Mouse (Mus musculus) midbrain, postnatal 0 days (tissue): ENCODE measurements around the gene Rsl24d1. TPM values are rescaled to one million over a fixed set of nuclear protein-coding genes. Genes with fewer than 3 reads are reported as not detected.

Experiments used
- ATAC-seq: fragments of 200-750 bp; cut with Nextera tagmentation; 2 replicates; pipeline ENCODE4 v1.8.0; 2017; ENCODE audit warnings: moderate number of reproducible peaks, mild to moderate bottlenecking, moderate TSS enrichment, moderate library complexity; ENCODE audit not compliant: low FRiP score
- DNase-seq: peaks from one replicate; pipeline ENCODE4 v3.0.0-alpha.2; 2015; ENCODE audit warnings: low spot score
- H3K27ac ChIP-seq: fragments of 300-500 bp; sonication (generic); 2 replicates; pipeline ENCODE4 v1.5.1; 2014; ENCODE audit warnings: low read depth, mild to moderate bottlenecking, low read length, mixed read lengths
- H3K27me3 ChIP-seq: fragments of 300-500 bp; sonication (generic); 2 replicates; pipeline ENCODE4 v1.6.1; 2014; ENCODE audit warnings: low read length, control low read depth, mixed read lengths; ENCODE audit not compliant: insufficient read depth
- H3K36me3 ChIP-seq: fragments of 300-500 bp; sonication (generic); 2 replicates; pipeline ENCODE4 v1.6.1; 2014; ENCODE audit warnings: low read length, control low read depth, mixed read lengths; ENCODE audit not compliant: insufficient read depth
- H3K4me1 ChIP-seq: fragments of 300-500 bp; sonication (generic); 2 replicates; pipeline ENCODE4 v1.6.1; 2014; ENCODE audit warnings: mild to moderate bottlenecking, control low read depth, antibody characterized with exemption, low read length, mixed read lengths; ENCODE audit not compliant: insufficient read depth
- H3K4me2 ChIP-seq: fragments of 300-500 bp; sonication (generic); 2 replicates; pipeline ENCODE4 v1.6.1; 2014; ENCODE audit warnings: low read depth, mild to moderate bottlenecking, low read length, mixed read lengths; ENCODE audit not compliant: poor library complexity, severe bottlenecking
- H3K4me3 ChIP-seq: fragments of 300-500 bp; sonication (generic); 2 replicates; pipeline ENCODE4 v1.5.1; 2014; ENCODE audit warnings: low read depth, mild to moderate bottlenecking, low read length, moderate library complexity
- H3K9ac ChIP-seq: fragments of 300-500 bp; sonication (generic); replicated peaks from 2 replicates; pipeline ENCODE4 v1.6.1; 2014; ENCODE audit warnings: mild to moderate bottlenecking, low read length, moderate library complexity, mixed read lengths; ENCODE audit not compliant: poor library complexity, severe bottlenecking
- H3K9me3 ChIP-seq: fragments of 300-500 bp; sonication (generic); 2 replicates; pipeline ENCODE4 v1.6.1; 2016; ENCODE audit warnings: low read length, control low read depth
- CTCF ChIP-seq: IDR thresholded peaks from 2 replicates; pipeline ENCODE4 v1.5.1; 2016; ENCODE audit warnings: antibody characterized with exemption, mild to moderate bottlenecking
- WGBS: fragments of 180-500 bp; shearing (Covaris S2); extraction: QIAGEN DNeasy Blood & Tissue Kit; methylation state at CpG from one replicate; pipeline ENCODE4 v1.1.7; 2014; 5-methylcytosine and 5-hydroxymethylcytosine counted together
- polyA plus RNA-seq: library from polyadenylated mRNA; unstranded; fragments of >200 nt; fragmentation: Nextera tagmentation; extraction: Ambion mirVana; gene quantifications from 2 replicates; pipeline ENCODE4 v1.2.1, GENCODE M21; 2015
- total RNA-seq: library from RNA; depleted of rRNA; stranded (reverse); fragments of >200 nt; gene quantifications from 2 replicates; pipeline ENCODE4 v1.2.3, GENCODE M21; 2014

Rsl24d1 gene
- total and polyA plus RNA-seq, 2 experiments from 2014 or later, result 49.5 to 110 TPM

DNA sequence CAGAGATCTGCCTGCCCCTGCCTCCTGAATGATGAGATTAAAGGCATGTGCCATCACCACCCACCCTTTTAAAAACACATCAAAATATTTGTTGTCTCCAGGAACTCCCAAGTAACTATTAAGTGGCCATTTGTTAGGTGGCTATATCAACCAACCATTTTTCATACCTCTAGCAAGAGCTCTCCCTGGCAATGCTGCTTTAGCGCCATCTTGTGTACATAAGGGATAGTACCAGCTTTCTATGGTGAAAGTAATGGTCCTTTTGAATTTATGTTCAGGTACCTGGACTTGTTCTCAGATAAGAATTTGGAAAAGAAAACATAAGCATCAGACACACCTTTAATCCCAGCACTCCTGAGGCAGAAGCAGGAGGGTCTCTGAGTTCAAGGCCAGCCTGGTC is 21.5 kb upstream of the Rsl24d1 start:
- ATAC-seq (no peak), DNase-seq (peak; percentile 79)
- 0% methylated on average over 1 of the region's 1 CpGs for WGBS
- Histone ChIP-seq H3K4me1 (no peaks in the 10 kb centered on the region), H3K36me3 (no peaks in the 10 kb centered on the region), H3K27me3 (no peaks in the 10 kb centered on the region), H3K9me3 (no peaks in the 10 kb centered on the region), H3K4me3 (no peak overlapping the region), H3K4me2 (no peak overlapping the region), H3K27ac (no peak overlapping the region), H3K9ac (no peak overlapping the region)
- peak; percentile 97 for TF ChIP-seq CTCF

DNA sequence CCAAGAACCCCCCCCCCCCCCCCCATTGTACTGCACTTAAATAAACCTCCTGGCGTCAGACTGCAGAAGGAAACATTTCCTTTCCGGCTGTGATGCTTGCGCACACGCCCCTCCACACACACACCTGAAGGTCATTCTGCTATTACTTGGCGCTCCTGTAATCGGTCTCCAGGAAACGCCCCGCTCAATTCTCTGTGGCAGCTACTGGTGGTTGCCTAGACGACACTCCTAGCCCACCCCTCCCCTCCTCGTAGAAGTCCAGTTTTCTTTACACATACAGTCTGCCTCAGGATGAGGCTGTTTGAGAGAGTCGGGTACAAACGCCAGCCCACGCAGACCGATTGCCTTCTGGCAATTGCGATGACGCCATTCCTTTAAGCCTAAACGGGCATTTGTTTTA is 18.6 kb upstream of the Rsl24d1 start:
- Histone ChIP-seq H3K27me3 (no peaks in the 10 kb centered on the region), H3K9me3 (no peaks in the 10 kb centered on the region), H3K9ac (0 out of 2 replicates have a peak overlapping the region, but pooled peaks have one; percentile 13), H3K27ac (no peak overlapping the region), H3K4me2 (peak overlapping the region; percentile 38), H3K36me3 (no peaks in the 10 kb centered on the region), H3K4me1 (no peaks in the 10 kb centered on the region), H3K4me3 (no peak overlapping the region; the same call in 1 of the 2 replicates)
- TF ChIP-seq CTCF, result no peak
- 34% methylated on average over 17 of the region's 17 CpGs for WGBS
- ATAC-seq (peak; percentile 81), DNase-seq (peak; percentile 81)

DNA sequence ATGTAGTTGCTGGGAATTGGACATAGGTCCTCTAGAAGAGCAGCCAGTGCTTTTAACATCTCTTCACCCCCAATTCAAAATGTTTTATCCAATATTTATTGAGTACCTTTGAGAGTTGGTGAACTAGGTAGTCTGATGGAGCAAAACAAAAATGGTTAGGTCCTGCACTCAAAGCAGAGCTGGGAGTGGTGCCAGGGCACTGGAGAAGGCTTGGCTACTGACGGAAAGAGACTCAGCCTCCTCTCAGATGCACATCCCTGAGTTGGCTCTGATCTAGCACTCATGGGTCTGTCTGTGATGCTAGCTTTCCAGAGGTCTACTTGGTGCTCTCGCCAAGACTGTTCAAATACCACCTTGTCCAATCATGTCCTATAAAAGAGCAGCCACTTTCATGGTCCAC is 15.3 kb upstream of the Rsl24d1 start:
- WGBS, result 74% methylated on average over 2 of the region's 2 CpGs
- Histone ChIP-seq H3K36me3 (no peaks in the 10 kb centered on the region), H3K9me3 (no peaks in the 10 kb centered on the region), H3K9ac (no peak overlapping the region), H3K4me2 (no peak overlapping the region), H3K27ac (no peak overlapping the region), H3K4me3 (no peak overlapping the region), H3K27me3 (peaks cover 10% of the 10 kb centered on the region; the same call in 1 of the 2 replicates), H3K4me1 (no peaks in the 10 kb centered on the region)
- DNase-seq (no peak), ATAC-seq (no peak)
- TF ChIP-seq CTCF, result no peak

DNA sequence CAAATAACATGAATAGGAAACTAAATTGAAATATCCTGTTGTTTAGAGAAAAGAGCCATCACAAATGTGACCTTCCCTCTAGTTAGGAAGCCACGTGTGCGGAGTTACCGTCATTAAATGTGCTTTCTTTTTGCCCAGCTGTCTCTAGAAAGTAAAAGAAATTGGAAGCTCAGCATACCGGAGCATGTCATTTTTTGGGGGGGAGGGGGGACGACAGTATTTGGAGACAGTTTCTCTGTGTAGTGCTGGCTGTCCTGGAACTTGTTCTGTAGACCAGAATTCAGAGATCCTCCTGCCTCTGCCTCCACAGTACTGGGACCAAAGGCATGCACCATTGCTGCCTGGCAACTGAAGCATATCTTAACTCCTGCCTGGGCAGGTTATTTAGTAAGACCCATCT is 11.7 kb upstream of the Rsl24d1 start, which contains the start of gene Khdc3:
Gene Khdc3, plus strand, starts transcription at position 301 of the 400 bp plus-strand sequence.
- Histone ChIP-seq H3K9me3 (no peaks in the 10 kb centered on the region), H3K9ac (no peak within 1 kb of the TSS), H3K36me3 (no peaks in the 10 kb centered on the region), H3K27ac (no peak within 1 kb of the TSS), H3K4me3 (no peak within 1 kb of the TSS), H3K4me1 (0 out of 2 replicates have a peak, but pooled peaks cover 4% of the 10 kb centered on the region), H3K27me3 (peaks cover 13% of the 10 kb centered on the region; the same call in 1 of the 2 replicates), H3K4me2 (no peak within 1 kb of the TSS)
- ATAC-seq, result no peak
- 84% methylated on average over 5 of the region's 5 CpGs for WGBS
- DNase-seq, result no peak
- no peak for TF ChIP-seq CTCF

DNA sequence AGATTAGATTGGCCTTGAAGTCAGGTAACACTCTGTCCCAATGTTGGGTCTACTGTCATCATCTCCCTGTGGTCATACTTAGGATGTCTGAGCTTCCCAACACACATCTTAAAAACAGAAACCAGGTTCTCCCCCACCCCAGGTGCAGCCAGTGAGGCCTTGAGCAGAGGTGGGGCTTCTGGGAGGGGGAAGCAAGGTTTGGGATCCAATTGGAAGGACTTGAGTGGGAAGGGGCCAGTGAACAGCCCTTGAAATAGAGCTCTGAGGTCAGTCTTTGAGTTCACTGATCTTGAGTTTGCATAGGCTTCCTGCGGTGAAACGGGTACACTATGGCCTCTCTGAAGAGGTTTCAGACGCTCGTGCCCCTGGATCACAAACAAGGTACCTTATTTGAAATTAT is 11.0 kb upstream of the Rsl24d1 start, which contains the start of gene Gm20509:
Gene Gm20509, plus strand, starts transcription at position 290 of the 400 bp plus-strand sequence.
- DNase-seq, result no peak
- WGBS, result 97% methylated on average over 4 of the region's 4 CpGs
- H3K36me3 ChIP-seq, result no peaks in the 10 kb centered on the region
- H3K9me3 ChIP-seq, result no peaks in the 10 kb centered on the region
- peak within 1 kb of the TSS; percentile 35 for H3K4me3 ChIP-seq
- ATAC-seq, result no peak
- no peak within 1 kb of the TSS for H3K27ac ChIP-seq
- H3K4me2 ChIP-seq, result peak within 1 kb of the TSS; percentile 50
- H3K4me1 ChIP-seq, result 0 out of 2 replicates have a peak, but pooled peaks cover 4% of the 10 kb centered on the region
- TF ChIP-seq CTCF, result no peak
- peak within 1 kb of the TSS; percentile 48 for H3K9ac ChIP-seq
- peaks cover 13% of the 10 kb centered on the region; the same call in 1 of the 2 replicates for H3K27me3 ChIP-seq

DNA sequence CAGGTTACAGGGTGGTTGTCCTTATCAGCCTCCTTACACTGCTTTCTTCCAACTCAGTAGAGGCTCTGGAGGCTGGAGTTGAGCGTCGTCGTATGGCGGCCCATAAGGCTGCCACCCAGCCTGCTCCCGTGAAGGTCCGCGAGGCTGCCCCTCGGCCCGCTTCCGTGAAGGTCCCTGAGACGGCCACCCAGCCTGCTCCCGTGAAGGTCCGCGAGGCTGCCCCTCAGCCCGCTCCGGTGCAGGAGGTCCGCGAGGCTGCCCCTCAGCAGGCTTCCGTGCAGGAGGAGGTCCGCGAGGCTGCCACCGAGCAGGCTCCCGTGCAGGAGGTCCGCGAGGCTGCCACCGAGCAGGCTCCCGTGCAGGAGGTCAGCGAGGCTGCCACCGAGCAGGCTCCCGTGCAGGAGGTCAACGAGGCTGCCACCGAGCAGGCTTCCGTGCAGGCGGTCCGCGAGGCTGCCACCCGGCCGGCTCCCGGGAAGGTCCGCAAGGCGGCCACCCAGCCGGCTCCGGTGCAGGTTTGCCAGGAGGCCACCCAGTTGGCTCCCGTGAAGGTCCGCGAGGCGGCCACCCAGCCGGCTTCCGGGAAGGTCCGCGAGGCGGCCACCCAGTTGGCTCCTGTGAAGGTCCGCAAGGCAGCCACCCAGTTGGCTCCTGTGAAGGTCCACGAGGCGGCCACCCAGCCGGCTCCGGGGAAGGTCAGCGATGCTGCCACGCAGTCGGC is 9.9 kb upstream of the Rsl24d1 start:
- Histone ChIP-seq H3K36me3 (no peaks in the 10 kb centered on the region), H3K9me3 (no peaks in the 10 kb centered on the region), H3K27ac (no peak overlapping the region), H3K4me2 (peak overlapping the region; percentile 50), H3K4me3 (peak overlapping the region; percentile 35), H3K9ac (peak overlapping the region; percentile 48), H3K27me3 (peaks cover 13% of the 10 kb centered on the region; the same call in 1 of the 2 replicates), H3K4me1 (0 out of 2 replicates have a peak, but pooled peaks cover 4% of the 10 kb centered on the region)
- WGBS, result 6% methylated on average over 57 of the region's 60 CpGs
- DNase-seq, result no peak
- peak; percentile 61 for ATAC-seq
- no peak for TF ChIP-seq CTCF
